Mouse (Mus musculus) kidney, adult 2 months (tissue): ENCODE data around the gene Ephb6.

Experiments
- CTCF ChIP-seq: fragments of 200-500 bp; conservative IDR thresholded peaks from 2 replicates; pipeline ENCODE4 v1.5.1; 2011; ENCODE audit warnings: low read depth, mild to moderate bottlenecking, control low read depth, low read length, moderate library complexity, mixed read lengths; ENCODE audit not compliant: insufficient read depth, insufficient read length
- POLR2A ChIP-seq: fragments of 200-500 bp; IDR thresholded peaks from one replicate; pipeline ENCODE4 v1.6.1; 2011; ENCODE audit warnings: low read depth, low read length, control low read depth

DNA sequence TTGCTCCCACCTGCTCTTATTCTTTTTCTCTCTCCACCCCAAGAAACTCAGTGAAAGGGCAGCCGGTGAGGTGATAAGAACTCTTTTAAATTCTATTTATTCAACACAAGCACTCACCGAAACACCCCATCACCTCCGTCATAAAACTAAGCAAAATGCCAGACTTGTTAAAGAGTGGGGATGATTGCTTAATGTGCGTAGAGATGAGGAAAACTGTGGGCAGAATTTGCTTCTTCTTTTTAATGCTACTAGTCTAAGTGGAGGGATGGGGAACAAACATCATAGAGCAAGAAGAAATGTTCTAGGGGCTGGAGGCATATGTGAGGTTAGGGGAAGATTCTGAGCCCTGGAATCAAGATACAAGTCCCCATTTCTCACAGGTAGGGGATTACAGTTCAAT lies 37.5 kb downstream of the Ephb6 start:
- no peak for TF ChIP-seq CTCF
- no peak for TF ChIP-seq POLR2A
